Mouse (Mus musculus): ENCODE measurements around the gene Gm5415. TPM values are rescaled to one million over a fixed set of nuclear protein-coding genes. Genes with fewer than 3 reads are reported as not detected.

The Gm5415 gene
- not detected in 2 replicates for polyA plus RNA-seq (2012; rRNA removed)

DNA sequence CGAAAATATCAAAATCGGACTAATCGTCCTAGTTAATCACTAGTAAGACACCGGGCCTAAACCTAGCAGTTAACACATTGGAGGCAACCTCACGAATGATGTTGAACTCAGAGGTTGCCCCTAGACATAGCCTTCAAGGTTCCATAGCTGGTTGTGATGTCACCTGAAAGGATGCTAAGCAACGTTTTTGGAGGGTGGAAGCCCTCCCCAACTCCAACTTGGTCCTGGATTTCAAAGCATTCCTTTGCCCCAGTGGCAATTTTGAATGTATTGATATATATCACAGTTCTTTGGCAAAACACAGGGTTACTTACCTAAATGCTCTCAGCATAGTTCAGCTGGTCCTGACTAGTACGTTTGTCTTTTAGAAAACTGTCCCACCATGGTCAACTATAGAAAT is at the start of gene Gm5415:
Gene Gm5415, minus strand, starts transcription at position 101 of the 400 bp plus-strand sequence.

Data from central nervous system, embryonic 14 days (tissue).